25 mouse cellular contexts compared by ENCODE assay signal in genomic region chr7:72974384-72974783, GRCm38 (mm10).
"Had no signal": no experiment of that assay in that cellular context is flagged by ENCODE, and none has a peak within 500 bp of the region (broad histone marks: within the 10 kb centered on the region; RNA-seq: fewer than 3 reads in every experiment).

No protein-coding gene starts in this region.

- H3K36me3 ChIP-seq: embryonic facial prominence, embryonic 10.5 days; embryonic facial prominence, embryonic 12.5 days; embryonic facial prominence, embryonic 13.5 days; embryonic facial prominence, embryonic 15.5 days; forebrain, embryonic 10.5 days; forebrain, embryonic 12.5 days; forebrain, embryonic 15.5 days; heart, embryonic 10.5 days had no signal

- H3K4me1 ChIP-seq: embryonic facial prominence, embryonic 10.5 days; embryonic facial prominence, embryonic 12.5 days; embryonic facial prominence, embryonic 13.5 days; embryonic facial prominence, embryonic 15.5 days; forebrain, embryonic 10.5 days; forebrain, embryonic 12.5 days; forebrain, embryonic 15.5 days had no signal

- H3K27ac ChIP-seq: embryonic facial prominence, embryonic 10.5 days; embryonic facial prominence, embryonic 12.5 days; embryonic facial prominence, embryonic 13.5 days; embryonic facial prominence, embryonic 15.5 days; forebrain, embryonic 10.5 days; forebrain, embryonic 12.5 days; forebrain, embryonic 13.5 days; forebrain, embryonic 15.5 days; gastrocnemius, adult 2 months; heart, adult 2 months; heart, embryonic 10.5 days had no signal

- H3K9me3 ChIP-seq: embryonic facial prominence, embryonic 10.5 days; embryonic facial prominence, embryonic 12.5 days; embryonic facial prominence, embryonic 13.5 days; embryonic facial prominence, embryonic 15.5 days; forebrain, embryonic 10.5 days; forebrain, embryonic 12.5 days; forebrain, embryonic 13.5 days; forebrain, embryonic 15.5 days; heart, embryonic 10.5 days had no signal

- H3K4me3 ChIP-seq: embryonic facial prominence, embryonic 10.5 days; embryonic facial prominence, embryonic 12.5 days; embryonic facial prominence, embryonic 13.5 days; embryonic facial prominence, embryonic 15.5 days; erythroblast, embryonic 14.5 days; forebrain, embryonic 10.5 days; forebrain, embryonic 12.5 days; forebrain, embryonic 13.5 days; forebrain, embryonic 15.5 days; gastrocnemius, adult 2 months; heart, adult 2 months; heart, embryonic 10.5 days had no signal

- DNase-seq: cerebellum, adult 8-10 months; cerebellum, adult 9-10 months; cerebellum, adult 9-11 months; cerebellum, postnatal 10 days; cerebellum, postnatal 14 days; cerebellum, postnatal 25 days; cerebellum, postnatal 36 days; embryo, embryonic 11 days; forebrain, postnatal 0 days; gastrocnemius, postnatal 10 days; gastrocnemius, postnatal 14 days; gastrocnemius, postnatal 25 days; gastrocnemius, postnatal 36 days had no signal

- H3K9ac ChIP-seq: embryonic facial prominence, embryonic 12.5 days; embryonic facial prominence, embryonic 13.5 days; embryonic facial prominence, embryonic 15.5 days; forebrain, embryonic 12.5 days; forebrain, embryonic 13.5 days; forebrain, embryonic 15.5 days; forebrain, postnatal 0 days had no signal
